Mouse (Mus musculus): ENCODE data around the gene Oas2.

DNA sequence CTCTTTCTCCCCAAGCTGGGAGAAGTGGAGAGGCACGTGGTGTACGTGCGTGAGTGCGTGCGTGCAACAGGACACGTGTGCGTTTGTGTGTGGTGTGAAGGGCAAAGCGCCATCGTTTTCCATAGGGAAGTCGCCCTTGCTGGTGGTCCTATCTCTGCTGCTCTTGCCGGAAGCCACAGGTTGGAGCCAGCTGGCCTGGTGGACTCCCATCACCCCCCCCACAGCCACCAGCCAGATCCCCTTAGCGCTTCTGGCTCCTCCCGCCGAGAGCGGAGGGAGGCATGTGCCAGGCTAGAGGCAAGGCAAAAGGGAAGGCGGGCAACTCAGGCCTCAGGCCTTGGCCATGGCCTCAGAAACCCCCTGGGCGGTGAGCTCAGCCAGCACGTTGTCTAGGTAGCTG lies 68.7 kb downstream of the Oas2 start:
- TF ChIP-seq CTCF (IDR thresholded peaks at IDR 0.05; ENCODE audit: borderline replicate concordance, control insufficient read depth, extremely low read depth, insufficient read depth, low read length, poor library complexity) (no peak), POLR2A (IDR thresholded peaks at IDR 0.05; ENCODE audit: control insufficient read depth, extremely low read depth, insufficient read depth, low read length, poor library complexity) (no peak)
